In the genomic region with DNA sequence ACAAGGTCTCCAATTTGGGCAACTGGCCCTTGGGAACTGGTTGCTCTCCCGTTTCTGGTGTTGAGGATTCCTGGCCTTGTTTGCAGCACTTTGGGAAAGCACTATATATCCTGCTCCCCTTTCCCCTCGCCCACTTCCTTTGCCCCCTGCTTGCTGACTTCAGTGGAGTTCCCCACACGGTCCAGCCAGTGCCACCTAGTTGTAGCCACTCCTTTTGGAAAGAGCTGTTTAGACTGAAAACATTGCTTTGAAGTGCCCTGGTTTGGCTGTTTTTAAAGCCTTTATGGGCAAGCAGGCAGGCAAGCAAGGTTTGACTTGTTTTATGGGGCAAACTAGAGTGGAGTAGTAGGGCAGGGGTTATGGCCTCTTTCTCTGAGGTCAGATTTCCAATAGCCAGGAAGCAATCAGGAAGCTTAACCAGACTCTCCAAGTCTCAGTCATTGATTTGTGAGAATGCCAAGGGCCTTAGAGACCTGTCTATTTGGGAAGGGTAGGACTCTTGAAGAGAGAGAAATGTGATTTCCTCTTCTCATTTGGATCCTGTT, we compare ENCODE assay signal across 8 mouse cellular contexts. TPM values are rescaled to one million over a fixed set of nuclear protein-coding genes. Genes with fewer than 3 reads are reported as not detected.
DNase-seq lines count a peak whose midpoint lies in the region; ATAC-seq and TF ChIP-seq lines count a peak whose summit lies in the region.

No protein-coding gene starts in this region.

- H3K4me3 ChIP-seq in cortical plate, adult 2 months (ENCODE audit: insufficient read depth, low read length), result peak overlapping the region; percentile 89
- peak overlapping the region; percentile 72 for H3K4me3 ChIP-seq in hindbrain, embryonic 11.5 days (ENCODE audit: low read depth, low read length)
- peak overlapping the region; percentile 73 to 84; a peak in 3 of 4 replicates for H3K4me3 ChIP-seq in liver, embryonic 14.5 days (ENCODE audit: insufficient read depth in 1 of 2, low read depth in 2 of 2, low read length in 2 of 2)

- peaks cover 7% of the 10 kb centered on the region; the same call in 1 of the 2 replicates for H3K4me1 ChIP-seq in cortical plate, adult 2 months (ENCODE audit: control insufficient read depth, insufficient read depth, low read length)
- 0 out of 2 replicates have a peak, but pooled peaks cover 5% of the 10 kb centered on the region for H3K4me1 ChIP-seq in hindbrain, embryonic 11.5 days (replicated peaks; ENCODE audit: control insufficient read depth, insufficient read depth, low read length)
- peaks cover 10 to 21% of the 10 kb centered on the region in 2 experiments for H3K4me1 ChIP-seq in liver, embryonic 14.5 days (replicated peaks; ENCODE audit: control insufficient read depth in 2 of 2, insufficient read depth in 2 of 2, low read length in 1 of 2)

- WGBS in hindbrain, embryonic 11.5 days, result 22% methylated on average over 3 of the region's 3 CpGs
- 42% methylated on average over 3 of the region's 3 CpGs for WGBS in liver, embryonic 14.5 days (ENCODE audit: insufficient replicate concordance)

- no peak overlapping the region; the same call in 1 of the 2 replicates for H3K27ac ChIP-seq in cortical plate, adult 2 months (ENCODE audit: insufficient read depth, low read length)
- no peak overlapping the region for H3K27ac ChIP-seq in hindbrain, embryonic 11.5 days (ENCODE audit: low read depth, low read length)
- H3K27ac ChIP-seq in liver, embryonic 14.5 days, result no peak overlapping the region

- no peak for TF ChIP-seq EP300 in liver, embryonic 14.5 days (IDR thresholded peaks at IDR 0.05; ENCODE audit: low read depth)

- 0 out of 2 replicates have a peak overlapping the region, but pooled peaks have one; percentile 27 for H3K9ac ChIP-seq in hindbrain, embryonic 11.5 days (ENCODE audit: low read depth, low read length)
- H3K9ac ChIP-seq in liver, embryonic 14.5 days (replicated peaks), result peak overlapping the region; percentile 76

- no peak for TF ChIP-seq POLR2A in cortical plate, adult 2 months (IDR thresholded peaks at IDR 0.05; ENCODE audit: extremely low read depth, insufficient read depth, low read length)

- H3K4me2 ChIP-seq in hindbrain, embryonic 11.5 days (replicated peaks; ENCODE audit: low read depth, low read length), result peak overlapping the region; percentile 76
- peak overlapping the region; percentile 94 for H3K4me2 ChIP-seq in liver, embryonic 14.5 days (ENCODE audit: low read depth)

- peak; percentile 20 for DNase-seq in adrenal gland, postnatal 14 days
- DNase-seq in adrenal gland, postnatal 25 days, result no peak
- peak; percentile 15 for DNase-seq in hindbrain, embryonic 11.5 days (ENCODE audit: low spot score)
- DNase-seq in liver, embryonic 14.5 days (ENCODE audit: low read depth in 3 of 3, low spot score in 3 of 3), result no peak
- no peak for DNase-seq in ovary, adult 18-20 months (ENCODE audit: low spot score)
- DNase-seq in left cerebral cortex, adult 18-20 months (ENCODE audit: low spot score in 2 of 2), result no peak
- no peak for DNase-seq in gastrocnemius, adult 18-20 months (ENCODE audit: low spot score)

- no peaks in the 10 kb centered on the region for H3K27me3 ChIP-seq in hindbrain, embryonic 11.5 days (ENCODE audit: control insufficient read depth, insufficient read depth, low read length)
- H3K27me3 ChIP-seq in liver, embryonic 14.5 days (ENCODE audit: control insufficient read depth, insufficient read depth, low read length), result no peaks in the 10 kb centered on the region

- no peaks in the 10 kb centered on the region for H3K9me3 ChIP-seq in hindbrain, embryonic 11.5 days (ENCODE audit: control insufficient read depth, low read length)
- no peaks in the 10 kb centered on the region for H3K9me3 ChIP-seq in liver, embryonic 14.5 days (ENCODE audit: control insufficient read depth, low read length)

- no peaks in the 10 kb centered on the region for H3K36me3 ChIP-seq in hindbrain, embryonic 11.5 days (ENCODE audit: control insufficient read depth, insufficient read depth, low read length)
- H3K36me3 ChIP-seq in liver, embryonic 14.5 days (replicated peaks; ENCODE audit: control insufficient read depth, insufficient read depth, low read depth), result no peaks in the 10 kb centered on the region

- ATAC-seq in hindbrain, embryonic 11.5 days (ENCODE audit: low FRiP score), result no peak
- no peak for ATAC-seq in liver, embryonic 14.5 days (ENCODE audit: insufficient read depth)

- no peak for TF ChIP-seq CTCF in cortical plate, adult 2 months (IDR thresholded peaks at IDR 0.05; ENCODE audit: extremely low read depth, insufficient read depth, low read length)
- no peak for TF ChIP-seq CTCF in liver, embryonic 14.5 days (IDR thresholded peaks at IDR 0.05; ENCODE audit: low read depth)

RNA-seq across cellular contexts. Expression of a gene that starts 2.7 kb away (rescaled TPM):
- total RNA-seq in adrenal gland, postnatal 14 days (2021), result 226 TPM in 2 replicates
- total RNA-seq in adrenal gland, postnatal 25 days (2021), result 224 and 228 TPM in 2 replicates
- polyA plus RNA-seq in cortical plate, adult 2 months (2012; rRNA removed), result 126 and 128 TPM in 2 replicates
- polyA plus RNA-seq in hindbrain, embryonic 11.5 days (2014; fragmentation: Nextera tagmentation; extraction: Ambion mirVana), result 49.7 and 62.9 TPM in 2 replicates
- polyA plus RNA-seq in liver, embryonic 14.5 days (2012; rRNA removed), result 10.8 and 14.6 TPM in 2 replicates
- 10.2 and 15.7 TPM in 2 replicates for polyA plus RNA-seq in liver, embryonic 14.5 days (2014; fragmentation: Nextera tagmentation; extraction: Ambion mirVana)
- 100 to 1,000 TPM; 279 to 287 TPM for total RNA-seq in left cerebral cortex, adult 18-20 months (2021)
- total RNA-seq in gastrocnemius, adult 18-20 months (2021), result 10 to 100 TPM; 61.2 to 84.0 TPM

Comparison
In these comparisons a context has a peak if more than half of its experiments do, and no peak if none do; other contexts are left out.
1. DNase-seq: peak in adrenal gland, postnatal 14 days (single experiment) and hindbrain, embryonic 11.5 days (single experiment); none in adrenal gland, postnatal 25 days (single experiment), liver, embryonic 14.5 days (0 of 3), ovary, adult 18-20 months (single experiment), left cerebral cortex, adult 18-20 months (0 of 2) and gastrocnemius, adult 18-20 months (single experiment).
2. Peak in every context shown above with its lines, with median percentiles within 50 percentile points of each other: H3K4me3 ChIP-seq.